Mouse (Mus musculus) granulocyte monocyte progenitor cell, adult 5-6 weeks (primary cell): ENCODE data around the gene Mt4. TPM values are rescaled to one million over a fixed set of nuclear protein-coding genes. Genes with fewer than 3 reads are reported as not detected.
"Not testable (repeated sequence)": the region's sequence is repeated elsewhere in the genome, so short reads cannot be mapped to it uniquely, and the experiment has no call there.

ENCODE experiments used
- ATAC-seq: replicated peaks from 2 replicates; pipeline ENCODE4 v1.8.0; 2016; ENCODE audit warnings: mild to moderate bottlenecking, moderate TSS enrichment, inconsistent platforms; ENCODE audit not compliant: poor library complexity, severe bottlenecking
- total RNA-seq, 2 experiments: library from RNA; stranded (forward) in 1 of 2; stranded (reverse) in 1 of 2; fragments of 200-712, 200-1000 nt in 1 of 2; fragments of >200 nt in 1 of 2; fragmentation: Nextera tagmentation in 1 of 2; gene quantifications; 2 replicates each; pipeline ENCODE4 v1.2.3; 2014 to 2017

The Mt4 gene
- total RNA-seq, 2 experiments from 2014 or later: not detected

GRCm38 (mm10) chr8:94132096-94132495, 4.9 kb upstream of the Mt4 start:
- no peak for ATAC-seq

DNA sequence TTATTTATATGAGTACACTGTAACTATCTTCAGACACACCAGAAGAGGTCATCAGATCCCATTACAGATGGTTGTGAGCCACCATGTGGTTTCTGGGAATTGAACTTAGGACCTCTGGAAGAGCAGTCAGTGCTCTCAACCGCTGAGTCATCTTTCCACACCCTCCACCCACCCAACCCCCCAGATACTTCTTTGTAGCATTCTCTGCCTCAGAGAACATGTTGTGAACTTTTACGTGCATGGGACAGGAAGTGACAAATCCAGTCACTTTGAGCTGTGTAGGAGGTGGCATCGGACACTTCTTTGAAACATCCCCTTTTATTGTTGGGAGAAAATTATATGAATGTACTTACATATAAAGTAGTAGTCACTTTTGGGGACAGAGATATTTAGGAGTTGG, 2.4 kb upstream of the Mt4 start:
- ATAC-seq: not testable (repeated sequence)

DNA sequence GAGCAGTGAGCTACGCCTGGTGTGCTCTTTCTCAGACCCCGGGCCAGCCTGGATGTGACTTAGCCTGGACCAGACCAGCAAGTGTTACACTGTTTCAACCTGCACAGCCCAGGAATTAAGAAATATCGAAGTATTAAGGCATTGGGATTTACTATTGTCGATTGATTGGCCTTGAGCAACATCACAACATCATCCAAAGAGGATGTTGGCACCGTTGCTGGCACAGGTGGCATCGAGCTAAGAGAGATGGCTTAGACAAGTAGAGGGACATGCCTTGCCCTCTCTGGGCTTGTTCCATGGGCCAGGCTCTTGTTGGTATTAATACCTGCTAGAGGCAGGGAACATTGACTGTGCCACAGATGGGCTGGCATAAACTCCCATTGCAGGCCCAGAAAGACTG, 1.4 kb upstream of the Mt4 start:
- no peak for ATAC-seq

DNA sequence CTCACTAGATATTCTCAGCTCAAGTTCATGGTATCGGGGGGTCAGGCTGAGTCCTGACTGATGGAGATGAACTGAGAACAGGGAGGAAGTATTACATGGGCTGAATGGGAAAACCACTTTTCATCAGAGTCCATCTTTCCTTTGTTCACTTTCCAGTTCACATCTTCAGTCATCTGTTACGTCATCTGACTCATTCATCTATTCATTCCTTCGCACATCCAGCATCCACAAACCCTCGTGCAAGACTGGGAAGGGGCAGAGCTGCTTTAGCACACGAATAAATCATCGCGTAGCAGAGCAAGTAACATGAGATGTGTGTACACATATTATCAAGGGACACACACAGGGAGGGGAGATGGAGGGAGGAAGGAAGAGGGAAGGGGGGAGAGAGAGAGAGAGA, 805 bp upstream of the Mt4 start:
- no peak for ATAC-seq

GRCm38 (mm10) chr8:94140266-94140795, 3.3 kb downstream of the Mt4 start:
- no peak for ATAC-seq

- no peak for ATAC-seq
Measured at GRCm38 (mm10) chr8:94148236-94148635, 11.2 kb downstream of the Mt4 start.

DNA sequence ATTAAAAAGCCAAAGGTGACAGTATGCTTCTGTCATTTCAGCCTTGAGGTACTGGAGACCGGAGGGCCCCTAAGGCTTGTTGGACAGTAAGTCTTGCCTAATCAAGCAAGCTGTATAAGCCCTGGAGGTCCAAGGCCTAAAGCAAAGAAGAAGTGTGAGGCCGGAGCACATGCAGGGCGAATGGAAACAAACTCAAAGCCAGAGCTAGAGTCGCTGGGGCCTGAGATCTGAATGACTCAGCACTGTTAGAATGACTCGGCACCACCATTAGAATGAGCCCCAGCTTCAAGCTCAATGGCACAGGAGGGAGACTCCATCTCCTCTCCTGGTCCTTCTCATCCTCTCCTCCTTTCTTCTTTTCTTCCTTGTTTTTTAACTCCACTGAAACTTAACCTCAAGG, 13.9 kb downstream of the Mt4 start:
- peak; percentile 43; the same call in 1 of the 2 replicates for ATAC-seq

DNA sequence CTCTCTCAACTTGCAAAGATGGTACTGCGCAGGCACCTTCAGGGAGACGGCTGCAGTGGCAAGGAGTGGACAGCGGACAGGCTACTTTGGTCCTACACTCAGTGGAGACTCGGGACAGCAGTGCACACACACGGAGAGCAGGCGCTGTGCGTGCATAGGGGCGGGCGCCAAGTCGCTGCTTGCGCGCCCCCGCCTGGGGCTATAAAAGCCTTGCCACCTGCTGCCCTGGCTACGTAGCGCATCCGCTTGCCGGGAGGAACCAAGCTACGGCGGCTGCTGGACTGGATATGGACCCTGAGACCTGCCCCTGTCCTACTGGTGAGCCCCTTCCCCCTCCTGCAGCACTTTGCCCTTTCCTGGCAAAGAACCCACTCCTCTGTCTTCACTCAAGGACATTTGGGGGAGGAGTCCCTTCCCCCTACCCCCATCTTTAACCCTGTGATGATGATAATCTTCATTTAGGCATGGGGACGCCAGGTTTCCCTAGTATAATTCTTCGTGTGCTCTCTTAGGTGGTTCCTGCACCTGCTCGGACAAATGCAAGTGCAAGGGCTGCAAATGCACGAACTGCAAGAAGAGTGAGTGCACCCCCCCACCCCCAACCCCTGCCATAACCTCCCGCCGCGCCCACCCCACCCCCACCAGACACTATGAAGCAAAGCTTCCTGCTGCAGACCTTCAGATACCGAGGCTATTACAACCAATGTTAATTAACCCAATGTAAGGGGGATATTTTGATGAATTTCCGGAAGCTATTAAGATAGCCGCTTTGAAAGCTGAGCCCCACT, 15.7 kb downstream of the Mt4 start, which contains the start of gene Mt3:
Mt3 (plus strand) TSS at position 95 of the 788 bp plus-strand sequence.
- peak; percentile 88 for ATAC-seq

DNA sequence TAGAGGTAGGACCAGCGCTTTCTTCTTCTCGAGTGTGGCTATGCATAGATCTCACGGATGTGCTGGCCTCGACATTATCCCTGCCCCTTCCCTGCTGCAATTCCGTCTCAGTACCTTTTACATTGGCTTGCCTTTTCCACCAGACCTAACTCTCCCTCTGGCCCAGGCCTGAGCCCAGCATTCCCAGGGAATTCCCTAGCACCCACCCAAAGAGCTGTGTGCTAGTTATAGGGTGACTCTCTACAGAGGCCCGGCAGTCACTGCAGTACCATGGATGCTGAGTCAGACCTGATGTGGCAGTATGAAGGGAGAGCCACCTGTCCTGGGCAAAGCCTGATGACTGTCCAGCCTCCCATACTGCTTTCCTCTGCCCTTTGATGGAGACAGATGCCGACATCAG, 16.5 kb downstream of the Mt4 start:
- ATAC-seq: no peak

DNA sequence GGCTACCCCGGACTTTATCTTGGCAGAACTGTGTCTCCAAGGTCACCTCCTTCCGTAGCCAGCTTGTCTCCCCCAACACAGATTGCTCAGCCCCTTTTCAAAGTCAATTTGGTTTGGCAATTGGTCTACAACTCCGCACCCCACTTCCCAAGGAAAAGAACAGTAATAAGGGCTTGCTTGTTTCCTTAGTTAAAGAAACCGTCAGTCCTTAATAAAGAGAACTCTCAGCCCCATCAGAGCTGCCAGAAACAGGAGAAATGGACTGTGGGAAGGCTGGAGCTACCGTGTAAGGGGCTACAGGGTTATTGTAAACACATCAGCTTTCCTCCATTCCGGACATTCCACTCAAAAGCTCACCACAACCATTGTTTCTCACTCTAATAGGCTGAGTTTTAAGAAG, 17.5 kb downstream of the Mt4 start:
- no peak for ATAC-seq

DNA sequence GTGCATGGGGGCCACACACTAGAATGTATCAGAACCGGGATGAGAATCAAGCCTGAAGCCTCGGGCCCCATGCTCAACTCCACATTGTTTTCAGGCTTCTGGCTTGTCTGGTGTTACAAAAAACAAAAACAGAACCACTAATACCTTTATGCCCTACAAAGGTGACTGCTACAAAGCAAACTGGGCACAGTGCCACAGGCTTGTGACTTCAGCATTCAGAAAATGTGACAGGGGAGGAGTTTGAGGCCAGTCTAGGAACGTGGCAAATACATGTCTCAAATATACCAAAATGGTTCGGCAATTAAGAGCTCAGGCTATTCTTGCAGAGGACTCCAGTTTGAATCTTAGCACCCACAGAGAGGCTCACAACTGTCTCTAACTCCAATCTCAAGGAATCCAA, 19.1 kb downstream of the Mt4 start:
- ATAC-seq: no peak

- not testable (repeated sequence) for ATAC-seq
Measured at GRCm38 (mm10) chr8:94165772-94166171, 28.8 kb downstream of the Mt4 start.

GRCm38 (mm10) chr8:94167244-94167643, 30.2 kb downstream of the Mt4 start:
- peak; percentile 84 for ATAC-seq

DNA sequence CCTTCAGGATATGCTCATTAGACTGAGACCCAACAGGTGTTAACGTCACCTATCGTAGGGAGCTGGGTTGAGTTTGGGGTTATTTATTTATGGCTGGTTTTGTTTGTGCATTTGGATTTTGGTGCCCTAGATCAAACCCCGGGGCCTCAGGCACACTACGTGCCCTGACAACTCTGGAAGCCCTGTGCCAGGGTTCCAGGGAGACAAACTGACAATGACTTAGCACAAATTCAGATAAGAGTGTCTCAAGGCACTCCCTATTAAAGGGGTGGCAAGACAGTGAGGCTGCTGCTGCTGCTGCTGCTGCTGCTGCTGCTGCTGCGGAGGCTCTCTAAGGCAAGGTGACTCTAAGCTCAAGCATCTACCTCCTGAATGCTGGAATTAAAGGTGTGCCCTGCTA, 32.5 kb downstream of the Mt4 start:
- ATAC-seq: no peak

DNA sequence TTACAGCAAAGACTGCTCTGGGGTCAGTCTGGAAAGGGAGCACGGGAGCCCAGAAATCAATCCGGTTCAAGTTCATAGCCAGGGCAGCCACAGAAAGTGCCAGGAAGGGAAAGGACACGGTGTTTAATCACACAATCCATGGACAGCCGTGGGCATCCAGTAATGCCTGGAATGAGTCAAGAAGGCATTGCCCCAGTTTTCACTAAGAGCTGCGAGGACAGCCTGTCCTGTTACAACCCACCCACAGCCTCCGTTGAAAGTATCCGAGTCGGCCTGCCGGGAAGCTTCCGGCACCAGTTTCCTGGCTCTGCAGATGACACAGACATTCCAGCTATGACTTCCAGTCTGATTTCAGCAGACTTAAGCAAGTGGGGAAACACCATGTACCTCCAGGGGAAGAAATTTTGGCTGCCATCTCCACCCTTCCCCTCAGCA, 34.3 kb downstream of the Mt4 start:
- ATAC-seq: no peak

- ATAC-seq: peak; percentile 77
Measured at GRCm38 (mm10) chr8:94172075-94172808, 35.2 kb downstream of the Mt4 start, which contains the start of gene Mt2. Gene Mt2 (plus strand): TSS chr8:94172664.

DNA sequence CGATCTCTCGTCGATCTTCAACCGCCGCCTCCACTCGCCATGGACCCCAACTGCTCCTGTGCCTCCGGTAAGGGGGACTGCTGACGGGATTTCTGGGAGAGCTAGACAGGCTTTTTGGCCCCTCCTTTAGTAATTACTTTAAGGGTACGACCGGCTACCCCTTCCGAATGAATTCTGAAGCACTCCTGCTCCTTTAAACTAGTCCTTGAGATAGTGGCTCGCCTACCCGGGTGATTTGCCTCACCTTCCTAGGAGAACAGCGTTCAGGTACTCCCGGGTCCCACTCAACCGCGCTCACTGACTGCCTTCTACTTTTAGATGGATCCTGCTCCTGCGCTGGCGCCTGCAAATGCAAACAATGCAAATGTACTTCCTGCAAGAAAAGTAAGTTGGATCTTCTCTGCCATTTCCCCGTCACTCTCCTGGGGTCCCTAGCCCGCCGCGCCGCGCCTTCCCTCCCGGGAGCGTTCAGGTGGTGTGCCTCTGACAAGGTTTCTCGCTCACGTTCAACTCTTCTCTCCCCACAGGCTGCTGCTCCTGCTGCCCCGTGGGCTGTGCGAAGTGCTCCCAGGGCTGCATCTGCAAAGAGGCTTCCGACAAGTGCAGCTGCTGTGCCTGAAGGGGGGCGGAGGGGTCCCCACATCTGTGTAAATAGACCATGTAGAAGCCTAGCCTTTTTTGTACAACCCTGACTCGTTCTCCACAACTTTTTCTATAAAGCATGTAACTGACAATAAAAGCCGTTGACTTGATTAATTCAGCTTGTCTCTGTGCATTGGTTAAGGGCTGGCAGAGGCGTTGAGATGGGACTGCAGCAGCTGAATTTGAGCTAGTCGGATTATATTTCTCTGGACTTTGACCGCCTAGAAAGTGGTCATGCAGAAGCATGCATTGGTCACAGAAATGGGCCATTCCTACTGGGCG, 36.1 kb downstream of the Mt4 start:
- ATAC-seq: no peak

DNA sequence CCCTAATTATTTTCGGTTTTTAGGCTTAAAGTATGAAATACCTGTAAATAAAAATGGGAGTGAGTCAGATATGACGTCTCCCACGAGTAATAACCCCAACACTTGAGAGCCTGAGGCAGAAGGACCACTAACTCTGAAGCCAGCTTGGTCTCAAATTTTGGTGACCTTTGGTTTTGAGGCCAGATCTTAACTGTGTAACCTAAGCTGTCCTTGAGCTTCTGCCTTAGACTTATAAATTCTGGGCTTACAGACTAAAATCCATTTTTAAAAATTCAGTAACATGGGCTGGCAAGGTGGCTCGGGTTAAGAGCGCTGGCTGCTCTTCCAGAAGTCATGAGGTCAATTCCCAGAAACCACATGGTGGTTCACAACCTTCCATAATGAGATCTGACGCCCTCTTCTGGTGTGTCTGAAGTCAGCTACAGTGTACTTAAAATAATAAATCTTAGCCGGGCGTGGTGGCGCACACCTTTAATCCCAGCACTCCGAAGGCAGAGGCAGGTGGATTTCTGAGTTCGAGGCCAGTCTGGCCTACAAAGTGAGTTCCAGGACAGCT, 36.9 kb downstream of the Mt4 start:
- no peak for ATAC-seq

GRCm38 (mm10) chr8:94174619-94175213, 37.7 kb downstream of the Mt4 start:
- ATAC-seq: no peak
